Mouse (Mus musculus) brain, embryonic 14.5 days (tissue): ENCODE measurements at regions not wholly inside any gene's neighbourhood (a gene's known extent, or its start where the extent isn't known, plus 50 kb on each side); places are given as distances from the start of the nearest gene placed in this dataset.

Source experiments
- CTCF ChIP-seq: fragments of 200-500 bp; IDR thresholded peaks from 2 replicates; pipeline ENCODE4 v1.5.1; 2012; ENCODE audit warnings: inconsistent platforms, mild to moderate bottlenecking, moderate library complexity, borderline replicate concordance; ENCODE audit not compliant: insufficient read depth, insufficient read length; ENCODE audit errors: extremely low read depth
- POLR2A ChIP-seq: fragments of 200-500 bp; IDR thresholded peaks from 2 replicates; pipeline ENCODE4 v1.6.1; 2012; ENCODE audit warnings: mild to moderate bottlenecking, inconsistent platforms, borderline replicate concordance; ENCODE audit not compliant: poor library complexity, insufficient read depth, insufficient read length, severe bottlenecking; ENCODE audit errors: extremely low read depth

DNA sequence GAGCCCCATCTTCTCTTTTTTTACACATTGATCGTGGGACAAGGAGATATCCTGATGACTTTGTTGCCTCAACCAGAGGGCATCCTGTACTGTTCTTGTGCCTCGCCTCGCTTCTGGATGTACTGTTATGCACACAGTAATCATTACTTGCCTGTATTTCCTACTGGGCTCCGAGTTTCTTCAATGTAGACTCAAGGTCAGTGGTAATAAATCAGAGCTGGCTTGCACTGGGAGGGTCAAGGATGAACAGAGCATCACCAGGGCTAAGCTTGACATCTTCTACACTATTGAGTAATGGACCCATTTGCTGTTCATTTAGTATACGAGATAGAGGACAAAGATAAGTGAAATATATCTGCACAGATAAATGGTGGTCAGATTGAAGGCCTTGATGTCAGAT, 295.1 kb upstream of the Igfbp3 start:
- TF ChIP-seq POLR2A (no peak), CTCF (no peak)
